Mouse (Mus musculus): ENCODE data around the gene Gli2. TPM values are rescaled to one million over a fixed set of nuclear protein-coding genes. Genes with fewer than 3 reads are reported as not detected.

Gli2 gene
- polyA plus RNA-seq, 1 experiment, result 0.65 TPM

GRCm38 (mm10) chr1:119075916-119076315, 22.5 kb upstream of the Gli2 start:
- TF ChIP-seq MYOD1 (IDR thresholded peaks at IDR 0.05; ENCODE audit: control insufficient read depth in 1 of 3, insufficient read length in 2 of 3, low read depth in 2 of 3) (no peak), POLR2AphosphoS2 (IDR thresholded peaks at IDR 0.05; ENCODE audit: insufficient read length, low read depth) (no peak), SRF (IDR thresholded peaks at IDR 0.05; ENCODE audit: control insufficient read depth, insufficient read length, low read depth) (no peak), TCF12 (IDR thresholded peaks at IDR 0.05; ENCODE audit: insufficient read depth, poor library complexity, severe bottlenecking) (no peak), REST (IDR thresholded peaks at IDR 0.05; ENCODE audit: insufficient read depth, insufficient read length) (no peak), E2F4 (IDR thresholded peaks at IDR 0.05; ENCODE audit: insufficient read depth) (no peak), CEBPB (IDR thresholded peaks at IDR 0.05; ENCODE audit: insufficient read depth, poor library complexity, severe bottlenecking) (no peak), TCF3 (IDR thresholded peaks at IDR 0.05; ENCODE audit: insufficient read length, low read depth) (no peak), MAX (IDR thresholded peaks at IDR 0.05; ENCODE audit: low read depth) (no peak)
- no peaks in the 10 kb centered on the region for H3K36me3 ChIP-seq (ENCODE audit: control insufficient read depth, insufficient read depth)
- peaks cover 46% of the 10 kb centered on the region for H3K27me3 ChIP-seq (ENCODE audit: control insufficient read depth, insufficient read depth, insufficient read length)
- H3ac ChIP-seq (ENCODE audit: control insufficient read depth, insufficient read length), result no peak overlapping the region
- no peak overlapping the region for H3K4me3 ChIP-seq
- no peaks in the 10 kb centered on the region for H3K79me2 ChIP-seq (ENCODE audit: control insufficient read depth, insufficient read depth)
- no peak overlapping the region for H3K4me2 ChIP-seq (ENCODE audit: low read depth)

DNA sequence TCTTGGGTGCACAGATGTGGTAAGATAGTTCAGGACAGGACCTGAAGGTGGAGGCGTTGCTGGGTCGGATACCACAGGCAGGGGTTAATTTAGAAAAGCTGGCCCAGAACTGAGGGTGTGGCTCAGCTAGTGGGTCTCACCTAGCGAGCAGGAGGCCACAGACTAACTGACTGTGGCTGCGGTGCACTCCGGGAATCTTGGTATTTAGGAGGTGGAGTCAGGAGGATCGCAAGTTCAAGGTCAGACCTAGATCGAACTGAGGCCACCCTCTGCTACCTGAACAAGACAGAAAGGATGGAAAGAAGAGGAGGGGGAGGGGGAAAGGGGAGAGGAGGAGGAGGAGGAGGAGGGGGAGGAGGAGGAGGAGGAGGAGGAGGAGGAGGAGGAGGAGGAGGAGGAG, 22.1 kb upstream of the Gli2 start:
- Histone ChIP-seq H3K36me3 (ENCODE audit: control insufficient read depth, insufficient read depth) (no peaks in the 10 kb centered on the region), H3ac (ENCODE audit: control insufficient read depth, insufficient read length) (no peak overlapping the region), H3K27me3 (ENCODE audit: control insufficient read depth, insufficient read depth, insufficient read length) (peaks cover 47% of the 10 kb centered on the region), H3K79me2 (ENCODE audit: control insufficient read depth, insufficient read depth) (no peaks in the 10 kb centered on the region), H3K4me2 (ENCODE audit: low read depth) (no peak overlapping the region), H3K4me3 (no peak overlapping the region)
- TF ChIP-seq TCF3 (IDR thresholded peaks at IDR 0.05; ENCODE audit: insufficient read length, low read depth) (no peak), MYOG (IDR thresholded peaks at IDR 0.05; ENCODE audit: control insufficient read depth in 1 of 3, insufficient read depth in 1 of 3, insufficient read length in 2 of 3, low read depth in 2 of 3) (no peak), POLR2A (IDR thresholded peaks at IDR 0.05; ENCODE audit: insufficient read length, low read depth) (no peak), E2F4 (IDR thresholded peaks at IDR 0.05; ENCODE audit: insufficient read depth) (no peak), REST (IDR thresholded peaks at IDR 0.05; ENCODE audit: insufficient read depth, insufficient read length) (no peak), MYOD1 (IDR thresholded peaks at IDR 0.05; ENCODE audit: control insufficient read depth in 1 of 3, insufficient read length in 2 of 3, low read depth in 2 of 3) (no peak), SRF (IDR thresholded peaks at IDR 0.05; ENCODE audit: control insufficient read depth, insufficient read length, low read depth) (no peak)

- TF ChIP-seq MYOD1 (IDR thresholded peaks at IDR 0.05; ENCODE audit: control insufficient read depth in 1 of 3, insufficient read length in 2 of 3, low read depth in 2 of 3) (no peak), E2F4 (IDR thresholded peaks at IDR 0.05; ENCODE audit: insufficient read depth) (no peak), SRF (IDR thresholded peaks at IDR 0.05; ENCODE audit: control insufficient read depth, insufficient read length, low read depth) (no peak), REST (IDR thresholded peaks at IDR 0.05; ENCODE audit: insufficient read depth, insufficient read length) (no peak), CEBPB (IDR thresholded peaks at IDR 0.05; ENCODE audit: insufficient read depth, poor library complexity, severe bottlenecking) (no peak), USF1 (IDR thresholded peaks at IDR 0.05; ENCODE audit: low read depth) (no peak), POLR2A (IDR thresholded peaks at IDR 0.05; ENCODE audit: insufficient read length, low read depth) (no peak), POLR2AphosphoS2 (IDR thresholded peaks at IDR 0.05; ENCODE audit: insufficient read length, low read depth) (no peak), TCF12 (IDR thresholded peaks at IDR 0.05; ENCODE audit: insufficient read depth, poor library complexity, severe bottlenecking) (no peak), MAX (IDR thresholded peaks at IDR 0.05; ENCODE audit: low read depth) (no peak), MYOG (IDR thresholded peaks at IDR 0.05; ENCODE audit: control insufficient read depth in 1 of 3, insufficient read depth in 1 of 3, insufficient read length in 2 of 3, low read depth in 2 of 3) (no peak), TCF3 (IDR thresholded peaks at IDR 0.05; ENCODE audit: insufficient read length, low read depth) (no peak)
- Histone ChIP-seq H3K4me2 (ENCODE audit: low read depth) (no peak overlapping the region), H3K36me3 (ENCODE audit: control insufficient read depth, insufficient read depth) (no peaks in the 10 kb centered on the region), H3K79me2 (ENCODE audit: control insufficient read depth, insufficient read depth) (no peaks in the 10 kb centered on the region), H3K4me3 (no peak overlapping the region), H3ac (ENCODE audit: control insufficient read depth, insufficient read length) (no peak overlapping the region), H3K27me3 (ENCODE audit: control insufficient read depth, insufficient read depth, insufficient read length) (peaks cover 43% of the 10 kb centered on the region)
These were observed 21.5 kb upstream of the Gli2 start for GRCm38 (mm10) chr1:119074910-119075309.

DNA sequence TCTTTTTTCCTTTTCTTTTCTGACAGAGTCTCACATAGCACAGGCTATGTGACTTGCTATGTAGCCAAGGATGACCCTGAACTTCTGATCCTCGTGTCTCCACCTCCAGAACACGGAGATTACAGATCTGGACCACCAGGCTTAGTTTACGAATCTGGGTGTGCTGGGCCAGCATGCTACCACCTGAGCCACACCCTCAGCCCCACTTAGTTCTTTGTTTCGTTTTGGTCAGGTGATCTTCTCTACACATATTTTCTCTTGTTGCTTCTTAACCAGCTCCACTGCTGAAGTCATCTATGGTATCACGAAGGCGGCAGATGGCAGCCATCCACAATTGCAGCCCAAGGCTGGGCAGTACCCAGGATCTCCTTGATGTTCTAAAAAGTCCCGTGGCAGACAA, 20.5 kb upstream of the Gli2 start:
- Histone ChIP-seq H3K27me3 (ENCODE audit: control insufficient read depth, insufficient read depth, insufficient read length) (peaks cover 41% of the 10 kb centered on the region), H3K4me3 (no peak overlapping the region), H3K4me2 (ENCODE audit: low read depth) (no peak overlapping the region), H3K36me3 (ENCODE audit: control insufficient read depth, insufficient read depth) (no peaks in the 10 kb centered on the region), H3K79me2 (ENCODE audit: control insufficient read depth, insufficient read depth) (no peaks in the 10 kb centered on the region), H3ac (ENCODE audit: control insufficient read depth, insufficient read length) (no peak overlapping the region)
- TF ChIP-seq POLR2A (IDR thresholded peaks at IDR 0.05; ENCODE audit: insufficient read length, low read depth), result no peak
- no peak for TF ChIP-seq USF1 (IDR thresholded peaks at IDR 0.05; ENCODE audit: low read depth)
- no peak for TF ChIP-seq MYOD1 (IDR thresholded peaks at IDR 0.05; ENCODE audit: control insufficient read depth in 1 of 3, insufficient read length in 2 of 3, low read depth in 2 of 3)
- TF ChIP-seq POLR2AphosphoS2 (IDR thresholded peaks at IDR 0.05; ENCODE audit: insufficient read length, low read depth), result no peak
- no peak for TF ChIP-seq REST (IDR thresholded peaks at IDR 0.05; ENCODE audit: insufficient read depth, insufficient read length)
- TF ChIP-seq CEBPB (IDR thresholded peaks at IDR 0.05; ENCODE audit: insufficient read depth, poor library complexity, severe bottlenecking), result no peak
- TF ChIP-seq MYOG (IDR thresholded peaks at IDR 0.05; ENCODE audit: control insufficient read depth in 1 of 3, insufficient read depth in 1 of 3, insufficient read length in 2 of 3, low read depth in 2 of 3), result no peak
- TF ChIP-seq MAX (IDR thresholded peaks at IDR 0.05; ENCODE audit: low read depth), result no peak
- no peak for TF ChIP-seq TCF3 (IDR thresholded peaks at IDR 0.05; ENCODE audit: insufficient read length, low read depth)
- TF ChIP-seq TCF12 (IDR thresholded peaks at IDR 0.05; ENCODE audit: insufficient read depth, poor library complexity, severe bottlenecking), result no peak
- no peak for TF ChIP-seq SRF (IDR thresholded peaks at IDR 0.05; ENCODE audit: control insufficient read depth, insufficient read length, low read depth)
- no peak for TF ChIP-seq E2F4 (IDR thresholded peaks at IDR 0.05; ENCODE audit: insufficient read depth)

All from myocyte (in vitro differentiated cells).